In genomic region chr11:88895235-88895634, GRCm38 (mm10) we compare ENCODE assay signal across 8 mouse cellular contexts. TPM values are rescaled to one million over a fixed set of nuclear protein-coding genes. Genes with fewer than 3 reads are reported as not detected.
A peak's percentile ranks its signal among the peaks of the same experiment; 100 is the strongest.
DNase-seq lines count a peak whose midpoint lies in the region; ATAC-seq and TF ChIP-seq lines count a peak whose summit lies in the region.
"Not testable (repeated sequence)": the region's sequence is repeated elsewhere in the genome, so short reads cannot be mapped to it uniquely, and the experiment has no call there.

No protein-coding gene starts in this region.

- not testable (repeated sequence) for H3K9ac ChIP-seq in heart, embryonic 16.5 days (ENCODE audit: low read length); lung, embryonic 15.5 days

- not testable (repeated sequence) for H3K27me3 ChIP-seq in heart, embryonic 16.5 days (ENCODE audit: control insufficient read depth, insufficient read depth, low read length); lung, embryonic 15.5 days; spleen, adult 2 months (ENCODE audit: control insufficient read depth, insufficient read depth, low read length)

- peak overlapping the region; percentile 43 for H3K4me3 ChIP-seq in heart, embryonic 16.5 days (ENCODE audit: low read length)
- H3K4me3 ChIP-seq in left cerebral cortex, adult 2 months = not testable (repeated sequence)
- peak overlapping the region; percentile 33; the same call in 1 of the 2 replicates for H3K4me3 ChIP-seq in lung, embryonic 15.5 days
- peak overlapping the region; percentile 18 for H3K4me3 ChIP-seq in spleen, adult 2 months (ENCODE audit: extremely low read depth, insufficient read depth, insufficient read length)

- 26% methylated on average over 14 of the region's 20 CpGs for WGBS in heart, embryonic 16.5 days
- 57% methylated on average over 16 of the region's 20 CpGs for WGBS in lung, embryonic 15.5 days
- WGBS in spleen, adult 2 months = 42% methylated on average over 12 of the region's 20 CpGs

- intact Hi-C loops in left cerebral cortex, adult 2 months (cut with DNase I) = not testable (repeated sequence)

- peak overlapping the region; percentile 34; the same call in 1 of the 2 replicates for H3K4me2 ChIP-seq in heart, embryonic 16.5 days (ENCODE audit: low read depth, low read length)
- peak overlapping the region; percentile 36 for H3K4me2 ChIP-seq in lung, embryonic 15.5 days

- DNase-seq in CD8-positive naive resting alpha-beta T cell, adult 2 months (ENCODE audit: low read depth in 2 of 2, low spot score in 2 of 2) = peak; percentile 12 to 20
- peak; percentile 31 to 45 for DNase-seq in cerebellum, postnatal 14 days
- peak; percentile 32 for DNase-seq in gastrocnemius, adult 18-20 months (ENCODE audit: low spot score)
- DNase-seq in left cerebral cortex, adult 2 months (ENCODE audit: extremely low spot score in 1 of 2, low spot score in 2 of 2) = peak; percentile 19 to 26
- DNase-seq in spleen, adult 2 months (ENCODE audit: low read depth in 1 of 2, low spot score in 2 of 2) = peak in 1 of 2 experiments; percentile 9
- DNase-seq in thymus, postnatal 14 days = peak; percentile 31

- not testable (repeated sequence) for H3K9me3 ChIP-seq in heart, embryonic 16.5 days (replicated peaks; ENCODE audit: control insufficient read depth, low read length); lung, embryonic 15.5 days

- not testable (repeated sequence) for TF ChIP-seq CTCF in left cerebral cortex, adult 2 months (IDR thresholded peaks at IDR 0.05); spleen, adult 2 months (IDR thresholded peaks at IDR 0.05; ENCODE audit: extremely low read depth, insufficient read depth, insufficient read length, insufficient replicate concordance)

- not testable (repeated sequence) for H3K27ac ChIP-seq in heart, embryonic 16.5 days (ENCODE audit: low read length); left cerebral cortex, adult 2 months; lung, embryonic 15.5 days; spleen, adult 2 months (ENCODE audit: insufficient read depth, low read length)

- ATAC-seq in heart, embryonic 16.5 days (replicated peaks; ENCODE audit: extremely low read depth, insufficient read depth, low FRiP score); lung, embryonic 15.5 days (ENCODE audit: borderline replicate concordance, extremely low read depth, low FRiP score, low TSS enrichment): not testable (repeated sequence)

- H3K36me3 ChIP-seq in heart, embryonic 16.5 days (ENCODE audit: control insufficient read depth, insufficient read depth); lung, embryonic 15.5 days; spleen, adult 2 months (ENCODE audit: control insufficient read depth, insufficient read depth, low read length): not testable (repeated sequence)

- TF ChIP-seq POLR2A in spleen, adult 2 months (IDR thresholded peaks at IDR 0.05; ENCODE audit: low read depth, low read length) = not testable (repeated sequence)

- H3K4me1 ChIP-seq in heart, embryonic 16.5 days (ENCODE audit: control insufficient read depth, insufficient read depth, low read length); spleen, adult 2 months (ENCODE audit: control insufficient read depth, insufficient read depth, insufficient read length): not testable (repeated sequence)
- peaks cover 10% of the 10 kb centered on the region; the same call in 1 of the 2 replicates for H3K4me1 ChIP-seq in lung, embryonic 15.5 days

RNA-seq across cellular contexts. Expression of gene Akap1, which starts 30.8 kb away (rescaled TPM):
- total RNA-seq in gastrocnemius, adult 18-20 months (2021) = 10 to 100 TPM; 54.5 to 82.7 TPM
- polyA plus RNA-seq in heart, embryonic 16.5 days (2015; fragmentation: Nextera tagmentation; extraction: Ambion mirVana) = 58.0 and 64.4 TPM in 2 replicates
- 10 to 100 TPM; 39.8 to 40.1 TPM for total RNA-seq in left cerebral cortex, adult 2 months (2021)
- 18.3 and 18.8 TPM in 2 replicates for polyA plus RNA-seq in lung, embryonic 15.5 days (2015; fragmentation: Nextera tagmentation; extraction: Ambion mirVana)
- 5.5 and 6.5 TPM in 2 replicates for polyA plus RNA-seq in spleen, adult 2 months (2012; rRNA removed)
